Mouse (Mus musculus) megakaryocyte, adult 5-6 weeks (primary cell): Measurements from ENCODE around the gene Fam19a3. TPM values are rescaled to one million over a fixed set of nuclear protein-coding genes. Genes with fewer than 3 reads are reported as not detected.
"Not testable (repeated sequence)": the region's sequence is repeated elsewhere in the genome, so short reads cannot be mapped to it uniquely, and the experiment has no call there.

Experiments
- ATAC-seq: 2 replicates; pipeline ENCODE4 v1.8.0; 2016; ENCODE audit warnings: mild to moderate bottlenecking, inconsistent platforms; ENCODE audit not compliant: poor library complexity, severe bottlenecking
- total RNA-seq, 2 experiments: library from RNA; stranded (forward) in 1 of 2; stranded (reverse) in 1 of 2; fragments of 153-499, 151-499 nt in 1 of 2; fragments of 221-1000, 200-1000 nt in 1 of 2; gene quantifications; 2 replicates each; pipeline versions ENCODE4 v1.2.3 to v1.2.4; 2015 to 2017

Fam19a3 gene
- total RNA-seq, 2 experiments from 2014 or later = not detected

DNA sequence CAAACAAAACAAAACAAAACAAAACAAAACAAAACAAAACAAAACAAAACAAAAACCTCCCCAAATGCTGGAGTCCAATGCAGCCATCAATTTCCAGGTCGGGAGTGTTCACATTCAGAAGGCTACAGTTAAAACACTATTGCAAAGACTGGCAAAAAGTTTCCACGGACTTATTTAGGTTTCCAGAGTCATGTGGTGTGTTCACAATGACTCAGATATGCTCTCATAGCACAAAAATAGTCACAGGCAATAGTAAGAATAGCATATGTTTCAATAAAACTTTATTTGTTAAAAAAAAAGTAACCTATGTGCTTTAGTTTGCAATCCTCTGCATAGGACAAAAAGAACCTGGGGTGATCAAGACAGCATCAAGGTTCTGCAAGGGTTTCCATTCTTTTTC is 14.5 kb downstream of the Fam19a3 start:
- no peak for ATAC-seq

DNA sequence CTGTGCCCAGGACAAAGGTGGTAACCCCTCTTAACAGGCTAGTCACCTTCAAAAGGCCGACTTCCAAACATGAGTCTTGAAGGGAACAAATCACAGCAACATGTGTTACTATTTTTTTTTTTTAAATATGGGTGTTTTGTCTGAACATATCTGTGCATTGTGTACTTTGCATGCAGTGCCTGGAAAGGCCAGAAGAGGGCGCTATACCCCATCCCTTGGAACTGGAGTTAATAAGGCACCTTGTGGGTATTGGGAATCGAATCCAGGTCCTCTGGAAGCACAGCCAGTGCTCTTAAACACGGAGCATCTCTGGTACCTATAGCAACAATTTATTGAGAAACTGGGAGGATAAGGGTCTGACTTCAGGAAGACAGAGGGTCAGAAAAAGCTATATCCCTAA is 16.6 kb downstream of the Fam19a3 start:
- ATAC-seq = no peak

DNA sequence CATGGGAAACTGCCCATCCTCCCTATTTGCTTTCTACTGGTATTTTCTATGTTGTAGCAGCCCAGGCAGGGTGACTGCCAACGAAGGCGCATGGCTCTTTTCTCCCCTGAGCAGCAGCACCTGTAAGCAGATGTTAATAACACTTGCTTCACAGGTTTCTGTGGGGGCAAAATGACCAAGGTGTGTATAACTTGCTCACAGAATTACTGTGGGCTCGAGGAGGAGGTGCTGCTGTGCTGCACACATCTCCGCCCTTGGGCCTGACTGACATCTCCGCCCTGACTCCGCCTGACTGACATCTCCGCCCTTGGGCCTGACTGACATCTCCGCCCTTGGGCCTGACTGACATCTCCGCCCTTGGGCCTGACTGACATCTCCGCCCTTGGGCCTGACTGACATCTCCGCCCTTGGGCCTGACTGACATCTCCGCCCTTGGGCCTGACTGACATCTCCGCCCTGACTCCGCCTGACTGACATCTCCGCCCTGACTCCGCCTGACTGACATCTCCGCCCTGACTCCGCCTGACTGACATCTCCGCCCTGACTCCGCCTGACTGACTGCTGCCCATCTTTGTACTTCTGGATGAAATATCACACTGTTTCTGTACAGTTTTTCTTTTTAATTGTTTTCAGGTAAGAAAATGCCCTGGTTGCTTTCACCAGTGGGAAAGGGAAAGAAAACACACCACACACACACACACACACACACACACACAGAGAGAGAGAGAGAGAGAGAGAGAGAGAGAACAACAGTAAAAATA is 19.4 kb downstream of the Fam19a3 start:
- not testable (repeated sequence) for ATAC-seq

DNA sequence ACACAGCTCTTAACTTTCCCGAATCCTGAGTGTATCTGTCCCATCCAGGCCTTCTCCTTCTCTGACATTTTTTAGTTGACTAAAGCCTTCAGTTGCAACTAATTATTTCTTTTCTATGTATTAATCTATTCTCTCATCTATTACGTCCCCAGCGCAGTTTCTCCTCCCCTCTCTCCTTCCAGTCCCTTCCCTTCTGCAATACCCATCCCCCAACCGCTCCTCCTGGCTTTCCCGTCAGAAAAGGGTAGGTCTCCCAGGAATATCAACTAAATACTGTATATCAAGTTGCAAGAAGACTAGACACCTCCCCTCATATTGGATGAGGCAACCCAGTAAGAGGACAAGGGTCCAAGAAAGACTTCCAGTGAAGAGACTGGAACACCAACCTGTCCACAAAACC is 22.8 kb downstream of the Fam19a3 start:
- no peak for ATAC-seq

DNA sequence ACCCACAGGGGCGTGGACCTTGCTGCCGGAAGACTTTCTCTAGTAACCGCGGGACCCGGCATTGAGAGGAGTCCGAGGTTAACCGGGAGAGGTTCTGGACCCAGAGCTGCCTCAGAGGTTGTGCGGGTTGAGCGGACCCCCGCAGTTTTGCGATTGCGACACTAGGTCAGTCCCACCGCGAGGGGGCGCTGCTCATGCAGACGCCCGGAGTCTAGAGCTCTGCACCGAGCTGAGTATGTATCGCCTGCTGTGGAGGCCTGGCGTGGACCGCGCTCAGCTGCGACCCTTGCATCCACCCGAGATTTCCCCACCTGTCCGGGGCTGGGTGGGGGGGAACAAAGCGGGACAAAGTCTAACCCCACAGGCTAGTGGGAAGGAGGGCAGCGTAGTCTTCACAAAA is 23.2 kb downstream of the Fam19a3 start:
- ATAC-seq = peak; percentile 67

DNA sequence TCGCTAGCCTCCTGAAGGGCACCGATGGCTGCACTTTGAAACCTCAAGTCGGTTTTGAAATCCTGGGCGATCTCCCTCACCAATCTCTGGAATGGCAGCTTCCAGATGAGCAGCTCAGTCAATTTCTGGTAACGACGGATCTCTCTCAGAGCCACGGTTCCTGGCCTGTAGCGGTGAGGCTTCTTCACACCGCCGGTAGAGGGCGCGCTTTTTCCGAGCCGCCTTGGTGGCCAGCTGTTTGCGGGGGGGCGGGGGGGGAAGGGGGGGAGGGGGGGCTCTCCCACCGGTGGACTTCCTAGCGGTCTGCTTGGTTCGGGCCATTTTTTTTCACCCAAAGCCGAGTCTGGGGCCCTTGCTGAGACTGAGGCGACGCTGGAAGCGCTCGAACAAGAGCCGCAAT is 28.8 kb downstream of the Fam19a3 start:
- peak; percentile 40; the same call in 1 of the 2 replicates for ATAC-seq

DNA sequence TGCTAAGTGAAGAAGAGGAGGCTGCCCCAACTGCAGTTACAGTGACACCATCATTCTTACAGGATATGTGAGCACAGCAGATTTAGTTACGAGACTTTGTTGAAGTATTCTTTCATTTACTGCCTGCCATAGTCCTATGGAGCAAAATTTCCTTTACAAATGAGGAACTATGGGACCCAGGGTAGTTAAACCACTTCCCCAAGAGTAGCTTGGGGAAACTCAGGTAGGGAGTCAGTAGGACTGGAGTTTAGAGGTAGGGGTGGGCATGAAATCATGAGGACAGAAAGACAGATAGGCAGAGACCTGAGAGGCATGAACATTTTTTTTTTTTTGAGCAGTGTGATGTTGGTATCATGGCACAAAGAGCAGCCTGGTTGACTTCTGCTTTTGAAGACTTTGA is 37.8 kb downstream of the Fam19a3 start:
- peak; percentile 70 for ATAC-seq

DNA sequence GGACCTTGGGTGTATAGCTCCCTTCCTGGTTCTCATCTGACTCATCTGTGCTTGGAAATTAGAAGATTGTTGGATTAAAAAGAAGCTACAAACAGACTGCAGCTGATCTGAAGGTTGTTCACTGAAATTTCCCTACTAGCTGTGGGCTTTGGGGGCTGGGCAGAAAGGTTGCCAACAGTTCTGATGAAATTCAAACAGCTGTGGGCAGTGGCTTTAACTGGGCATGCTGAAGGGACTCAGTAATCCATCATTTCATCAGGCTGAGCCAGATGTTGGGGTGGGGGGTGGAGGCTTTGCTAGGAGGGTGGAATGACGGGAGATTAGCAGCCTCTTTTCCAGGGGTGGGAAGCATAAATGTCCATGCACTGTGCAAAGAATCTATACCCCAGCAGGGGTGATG is 38.5 kb downstream of the Fam19a3 start:
- ATAC-seq = no peak

DNA sequence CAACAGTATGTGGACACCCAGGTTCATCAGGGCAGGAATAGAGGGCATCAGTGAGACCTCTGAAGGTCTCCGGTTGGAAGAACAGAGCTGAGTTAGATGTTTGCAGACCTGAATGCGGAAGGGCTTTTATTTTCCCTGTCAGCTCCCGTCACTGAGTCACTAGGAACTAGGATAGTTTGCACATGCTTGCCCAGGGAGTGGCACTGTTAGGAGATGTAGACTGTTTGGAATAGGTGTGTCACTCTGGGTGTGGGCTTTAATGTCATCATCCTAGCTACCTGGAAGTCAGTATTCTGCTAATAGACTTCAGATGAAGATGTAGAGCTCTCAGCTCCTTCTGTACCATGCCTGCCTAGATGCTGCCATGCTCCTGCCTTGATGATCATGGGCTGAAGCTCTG is 39.7 kb downstream of the Fam19a3 start:
- no peak for ATAC-seq

DNA sequence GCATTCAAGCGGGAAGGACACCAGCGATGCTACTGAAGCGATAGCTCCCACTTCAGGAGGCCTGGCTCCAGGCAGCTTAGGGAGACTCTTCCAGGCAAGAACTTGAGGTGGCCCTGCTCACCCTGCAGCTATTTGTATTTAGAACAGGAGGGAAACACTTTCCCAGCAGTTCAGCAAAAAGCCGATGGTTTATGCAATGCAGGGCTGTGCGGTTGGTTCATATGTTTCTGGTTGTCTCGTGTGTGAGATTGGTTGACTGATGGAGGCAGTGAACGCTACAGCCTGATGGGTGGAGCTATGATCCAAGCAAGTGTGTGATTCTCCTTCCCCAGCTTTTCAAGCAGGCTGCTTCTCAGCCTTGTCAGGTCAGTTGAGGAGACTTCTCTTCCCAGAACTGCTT is 47.0 kb downstream of the Fam19a3 start:
- ATAC-seq = no peak

DNA sequence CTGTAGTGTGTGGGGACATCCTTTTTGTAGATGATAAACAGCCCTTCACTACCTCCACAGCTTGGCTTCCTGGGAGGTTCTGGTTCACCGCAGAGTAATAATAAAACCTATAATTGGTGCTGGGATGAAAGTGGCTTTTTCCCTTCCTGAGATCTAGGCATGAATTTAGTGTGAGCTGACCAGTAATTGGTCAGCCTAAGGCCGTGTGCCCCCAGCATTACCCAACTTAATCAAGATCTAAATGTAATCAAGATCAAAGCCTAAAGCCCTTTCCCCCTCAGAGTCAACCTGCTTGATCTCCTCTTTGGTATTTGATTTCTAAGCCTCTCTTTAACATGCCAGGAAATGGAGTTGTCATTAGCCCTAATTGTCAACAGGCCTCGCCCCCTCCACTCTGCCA is 48.7 kb downstream of the Fam19a3 start:
- ATAC-seq = no peak

DNA sequence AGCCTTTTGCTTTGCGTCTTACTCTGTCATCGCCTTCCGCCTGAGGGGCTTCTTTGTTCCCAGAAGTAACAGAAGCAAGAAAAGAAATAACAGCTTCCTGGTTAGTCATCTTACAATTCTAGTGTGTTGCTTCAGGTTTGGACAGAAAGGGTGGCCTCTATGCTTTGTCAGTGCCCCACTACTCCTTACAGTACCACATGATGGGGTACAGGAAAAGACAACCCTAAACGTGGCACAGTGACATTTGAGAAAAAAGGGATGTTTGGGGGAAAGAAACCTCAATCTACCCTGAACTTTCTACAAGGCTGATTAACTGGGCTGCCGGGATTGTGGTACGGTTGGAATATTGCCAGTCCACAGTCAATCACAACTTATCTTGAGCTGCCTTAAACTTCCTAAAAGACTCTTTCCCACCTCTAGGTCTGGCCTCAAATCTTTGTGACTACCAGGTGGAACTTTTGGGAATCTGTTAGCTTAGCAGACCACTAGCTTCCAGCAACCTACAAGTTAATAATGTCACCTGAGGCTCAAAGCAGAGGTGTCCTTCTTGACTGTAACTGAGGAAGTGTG is 52.3 kb downstream of the Fam19a3 start:
- ATAC-seq = no peak

Other genes with a start within 250 kb of the Fam19a3 start
- 7.3 and 9.2 TPM in 2 replicates for gene Slc16a1, start 143.2 kb downstream of the Fam19a3 start, total RNA-seq (2015)
- gene Slc16a1, start 143.2 kb downstream of the Fam19a3 start, total RNA-seq (2017) = 10.6 and 12.7 TPM in 2 replicates
- gene Ppm1j, start 784 bp downstream of the Fam19a3 start, total RNA-seq (2015) = 0.41 and 0.56 TPM in 2 replicates
- gene Ppm1j, start 784 bp downstream of the Fam19a3 start, total RNA-seq (2017) = 0.24 and 0.44 TPM in 2 replicates
- gene Rhoc, start 6.5 kb upstream of the Fam19a3 start, total RNA-seq (2015) = 1.4 and 2.1 TPM in 2 replicates
- 2.9 and 3.7 TPM in 2 replicates for gene Rhoc, start 6.5 kb upstream of the Fam19a3 start, total RNA-seq (2017)
- gene Mov10, start 36.7 kb upstream of the Fam19a3 start, total RNA-seq (2015) = 8.3 and 8.4 TPM in 2 replicates
- 3.8 TPM in 2 replicates for gene Mov10, start 36.7 kb upstream of the Fam19a3 start, total RNA-seq (2017)
- gene St7l, start 82.2 kb upstream of the Fam19a3 start, total RNA-seq (2015) = 23.3 and 31.8 TPM in 2 replicates
- 27.9 and 30.4 TPM in 2 replicates for gene St7l, start 82.2 kb upstream of the Fam19a3 start, total RNA-seq (2017)
- 365 and 394 TPM in 2 replicates for gene Capza1, start 82.7 kb upstream of the Fam19a3 start, total RNA-seq (2015)
- gene Capza1, start 82.7 kb upstream of the Fam19a3 start, total RNA-seq (2017) = 404 and 425 TPM in 2 replicates
- gene Wnt2b, start 180.1 kb upstream of the Fam19a3 start, total RNA-seq (2015) = not detected in 2 replicates
- gene Wnt2b, start 180.1 kb upstream of the Fam19a3 start, total RNA-seq (2017) = not detected in 2 replicates